In genomic region chr5:35958681-35959080, GRCm38 (mm10) we compare ENCODE assay signal across 12 mouse cellular contexts.
A peak's percentile ranks its signal among the peaks of the same experiment; 100 is the strongest.
DNase-seq lines count a peak whose midpoint lies in the region; ATAC-seq and TF ChIP-seq lines count a peak whose summit lies in the region.
"Had no signal": no experiment of that assay in that cellular context is flagged by ENCODE, and none has a peak within 500 bp of the region (broad histone marks: within the 10 kb centered on the region; RNA-seq: fewer than 3 reads in every experiment).

No protein-coding gene starts in this region.

- no peak overlapping the region for H3K4me2 ChIP-seq in liver, embryonic 12.5 days
- H3K4me2 ChIP-seq: forebrain, embryonic 15.5 days; hindbrain, embryonic 12.5 days had no signal

- ATAC-seq in liver, embryonic 12.5 days = no peak
- ATAC-seq in activated CD4-positive, CD25-positive, alpha-beta regulatory T cell, adult 4 months = no peak
- ATAC-seq: forebrain, embryonic 15.5 days; midbrain, embryonic 16.5 days had no signal

- no peak overlapping the region for H3K27ac ChIP-seq in gastrocnemius, adult 2 months
- no peak overlapping the region for H3K27ac ChIP-seq in liver, adult 2 months (replicated peaks; ENCODE audit: insufficient read depth, low read depth, low read length)
- no peak overlapping the region for H3K27ac ChIP-seq in liver, embryonic 12.5 days
- H3K27ac ChIP-seq: forebrain, embryonic 15.5 days had no signal

- H3K36me3 ChIP-seq in liver, adult 2 months (ENCODE audit: control insufficient read depth, insufficient read depth, low read length) = no peaks in the 10 kb centered on the region
- H3K36me3 ChIP-seq in liver, embryonic 12.5 days = no peaks in the 10 kb centered on the region

- H3K9ac ChIP-seq in liver, adult 2 months (ENCODE audit: low read depth, low read length) = no peak overlapping the region
- no peak overlapping the region for H3K9ac ChIP-seq in liver, embryonic 12.5 days
- H3K9ac ChIP-seq: forebrain, embryonic 15.5 days; hindbrain, embryonic 12.5 days had no signal

- H3K4me3 ChIP-seq in gastrocnemius, adult 2 months = no peak overlapping the region
- H3K4me3 ChIP-seq in liver, adult 2 months (ENCODE audit: insufficient read depth, low read depth, low read length) = no peak overlapping the region
- no peak overlapping the region for H3K4me3 ChIP-seq in liver, embryonic 12.5 days
- H3K4me3 ChIP-seq: forebrain, embryonic 15.5 days; hindbrain, embryonic 12.5 days had no signal

- H3K4me1 ChIP-seq in liver, adult 2 months (ENCODE audit: control insufficient read depth, insufficient read depth, low read length) = no peaks in the 10 kb centered on the region
- H3K4me1 ChIP-seq in liver, embryonic 12.5 days = no peaks in the 10 kb centered on the region

- no peak for DNase-seq in gastrocnemius, adult 2 months
- DNase-seq in gastrocnemius, postnatal 14 days = no peak
- no peak for DNase-seq in liver, adult 2 months (ENCODE audit: extremely low read depth, low read depth, low spot score)
- DNase-seq in 416B (ENCODE audit: low read depth) = peak; percentile 8
- DNase-seq in brain, adult 2 months (ENCODE audit: low read depth, low spot score) = peak; percentile 53
- DNase-seq in embryo, embryonic 11 days = no peak
- DNase-seq: heart, adult 11 months had no signal

- H3K79me2 ChIP-seq in liver, adult 2 months (ENCODE audit: control insufficient read depth, insufficient read depth, low read length) = no peaks in the 10 kb centered on the region

- TF ChIP-seq POLR2A in liver, adult 2 months (IDR thresholded peaks at IDR 0.05; ENCODE audit: extremely low read depth, insufficient read depth, low read length) = no peak

- 80% methylated on average over 2 of the region's 2 CpGs for WGBS in liver, adult 2 months
- WGBS in liver, embryonic 12.5 days (ENCODE audit: insufficient replicate concordance) = 56% methylated on average over 2 of the region's 2 CpGs

- H3K27me3 ChIP-seq in liver, adult 2 months (ENCODE audit: control insufficient read depth, insufficient read depth, low read length) = no peaks in the 10 kb centered on the region
- H3K27me3 ChIP-seq in liver, embryonic 12.5 days (replicated peaks) = no peaks in the 10 kb centered on the region
- H3K27me3 ChIP-seq: forebrain, embryonic 15.5 days; hindbrain, embryonic 12.5 days had no signal

- H3K9me3 ChIP-seq in liver, embryonic 12.5 days (replicated peaks) = no peaks in the 10 kb centered on the region
- H3K9me3 ChIP-seq: forebrain, embryonic 15.5 days; hindbrain, embryonic 12.5 days had no signal

- intact Hi-C loops in gastrocnemius, adult 2 months (cut with DNase I) = no loop called here
- intact Hi-C loops in gastrocnemius, postnatal 14 days (cut with DNase I; ENCODE audit: low total_unique reads) = no loop called here

- peak; percentile 35 for TF ChIP-seq CTCF in gastrocnemius, adult 2 months (IDR thresholded peaks at IDR 0.05)
- TF ChIP-seq CTCF in liver, adult 2 months (IDR thresholded peaks at IDR 0.05; ENCODE audit: low read depth, low read length) = peak; percentile 25; the same call in 1 of the 2 replicates

Comparison
In these comparisons a context has a peak if more than half of its experiments do, and no peak if none do; other contexts are left out.
1. DNase-seq: peak in 416B (single experiment) and brain, adult 2 months (single experiment); none in gastrocnemius, adult 2 months (single experiment), gastrocnemius, postnatal 14 days (single experiment), liver, adult 2 months (single experiment) and embryo, embryonic 11 days (single experiment).